Mouse (Mus musculus) MEL (cell line): ENCODE results near the gene Rbm38. TPM values are rescaled to one million over a fixed set of nuclear protein-coding genes. Genes with fewer than 3 reads are reported as not detected.

Experiments
- DNase-seq: peaks from one replicate; pipeline ENCODE4 v3.0.0; 2011; ENCODE audit warnings: low read depth, low spot score
- H3K27ac ChIP-seq: 2 replicates; pipeline ENCODE4 v1.5.1; 2012; ENCODE audit warnings: low read depth, mild to moderate bottlenecking, control low read depth, low read length, moderate library complexity; ENCODE audit not compliant: control insufficient read depth
- H3K27me3 ChIP-seq, 2 experiments: fragments of 150-350 bp in 1 of 2; sonication (generic) in 1 of 2; 2 replicates each; pipeline ENCODE4 v1.6.1; 2012; ENCODE audit warnings: low read length in 2 of 2, mild to moderate bottlenecking in 2 of 2, improper control_type of control experiment in 1 of 2, moderate library complexity in 1 of 2; ENCODE audit not compliant: insufficient read depth in 2 of 2, control insufficient read depth in 1 of 2
- H3K36me3 ChIP-seq, 2 experiments: 2 replicates each; pipeline ENCODE4 v1.6.1; 2012 to 2014; ENCODE audit warnings: low read length in 2 of 2, improper control_type of control experiment in 1 of 2, inconsistent platforms in 1 of 2, mild to moderate bottlenecking in 1 of 2; ENCODE audit not compliant: insufficient read depth in 2 of 2, control insufficient read depth in 1 of 2
- H3K4me1 ChIP-seq, 2 experiments: fragments of 150-350 bp in 1 of 2; sonication (generic) in 1 of 2; 2 replicates each; pipeline ENCODE4 v1.6.1; 2012; ENCODE audit warnings: low read length in 2 of 2, improper control_type of control experiment in 1 of 2, mild to moderate bottlenecking in 1 of 2; ENCODE audit not compliant: insufficient read depth in 2 of 2, control insufficient read depth in 1 of 2
- H3K4me3 ChIP-seq, 2 experiments: fragments of 150-350 bp in 1 of 2; sonication (generic) in 1 of 2; 2 replicates each; pipeline ENCODE4 v1.5.1; 2012; ENCODE audit warnings: low read depth in 2 of 2, low read length in 2 of 2, mild to moderate bottlenecking in 2 of 2, moderate library complexity in 2 of 2, control low read depth in 1 of 2, improper control_type of control experiment in 1 of 2; ENCODE audit not compliant: control insufficient read depth in 1 of 2, insufficient read depth in 1 of 2
- H3K79me2 ChIP-seq: 2 replicates; pipeline ENCODE4 v1.6.1; 2012; ENCODE audit warnings: mild to moderate bottlenecking, low read length, moderate library complexity; ENCODE audit not compliant: control insufficient read depth, poor library complexity, insufficient read depth
- H3K9ac ChIP-seq: 2 replicates; pipeline ENCODE4 v1.6.1; 2012; ENCODE audit warnings: low read depth, mild to moderate bottlenecking, control low read depth, low read length, moderate library complexity; ENCODE audit not compliant: control insufficient read depth, poor library complexity, severe bottlenecking
- H3K9me3 ChIP-seq: fragments of 150-350 bp; sonication (generic); replicated peaks from 2 replicates; pipeline ENCODE4 v1.6.1; 2012; ENCODE audit warnings: mild to moderate bottlenecking, low read length, improper control_type of control experiment, moderate library complexity; ENCODE audit not compliant: insufficient read depth
- BHLHE40 ChIP-seq: IDR thresholded peaks from 2 replicates; pipeline ENCODE4 v1.6.1; 2012; ENCODE audit warnings: low read depth, mild to moderate bottlenecking, inconsistent platforms, low read length, improper control_type of control experiment, borderline replicate concordance
- CHD1 ChIP-seq: IDR thresholded peaks from 2 replicates; pipeline ENCODE4 v1.6.1; 2012; ENCODE audit warnings: low read depth, mild to moderate bottlenecking, inconsistent platforms, low read length, improper control_type of control experiment
- CTCF ChIP-seq, 3 experiments: IDR thresholded peaks in 2 of 3; conservative IDR thresholded peaks in 1 of 3; 2 replicates each; pipeline ENCODE4 v1.5.1; 2011 to 2012; ENCODE audit warnings: low read length in 3 of 3, low read depth in 2 of 3, mild to moderate bottlenecking in 2 of 3, improper control_type of control experiment in 1 of 3, inconsistent platforms in 1 of 3, mixed read lengths in 1 of 3, moderate library complexity in 1 of 3; ENCODE audit not compliant: control insufficient read depth in 1 of 3, insufficient read depth in 1 of 3, poor library complexity in 1 of 3, severe bottlenecking in 1 of 3
- E2F4 ChIP-seq: IDR thresholded peaks from 2 replicates; pipeline ENCODE4 v1.6.1; 2011; ENCODE audit warnings: low read depth, low read length, improper control_type of control experiment, borderline replicate concordance
- ELF1 ChIP-seq: IDR thresholded peaks from 2 replicates; pipeline ENCODE4 v1.6.1; 2014; ENCODE audit warnings: low read depth, mild to moderate bottlenecking, inconsistent platforms, low read length, improper control_type of control experiment, moderate library complexity
- ETS1 ChIP-seq: IDR thresholded peaks from 2 replicates; pipeline ENCODE4 v1.6.1; 2012; ENCODE audit warnings: low read depth, mild to moderate bottlenecking, inconsistent platforms, low read length, improper control_type of control experiment, moderate library complexity
- GATA1 ChIP-seq: IDR thresholded peaks from 2 replicates; pipeline ENCODE4 v1.6.1; 2011; ENCODE audit warnings: low read depth, low read length, improper control_type of control experiment
- HCFC1 ChIP-seq: IDR thresholded peaks from 2 replicates; pipeline ENCODE4 v1.6.1; 2012; ENCODE audit warnings: low read depth, mild to moderate bottlenecking, inconsistent platforms, low read length, improper control_type of control experiment, moderate library complexity
- KAT2A ChIP-seq: conservative IDR thresholded peaks from 2 replicates; pipeline ENCODE4 v1.6.1; 2012; ENCODE audit warnings: low read depth, low read length, improper control_type of control experiment, inconsistent platforms
- MAFK ChIP-seq: IDR thresholded peaks from 2 replicates; pipeline ENCODE4 v1.6.1; 2011; ENCODE audit warnings: low read depth, mild to moderate bottlenecking, low read length, improper control_type of control experiment, borderline replicate concordance
- MAX ChIP-seq: IDR thresholded peaks from 2 replicates; pipeline ENCODE4 v1.6.1; 2011; ENCODE audit warnings: low read length, improper control_type of control experiment
- MEF2A ChIP-seq: IDR thresholded peaks from 2 replicates; pipeline ENCODE4 v1.6.1; 2014; ENCODE audit warnings: low read depth, mild to moderate bottlenecking, inconsistent platforms, low read length, improper control_type of control experiment; ENCODE audit not compliant: poor library complexity, insufficient replicate concordance, severe bottlenecking; ENCODE audit errors: extremely low read depth
- MYC ChIP-seq: IDR thresholded peaks from 2 replicates; pipeline ENCODE4 v1.6.1; 2011; ENCODE audit warnings: low read depth, mild to moderate bottlenecking, low read length, improper control_type of control experiment, moderate library complexity
- NRF1 ChIP-seq: IDR thresholded peaks from 2 replicates; pipeline ENCODE4 v1.6.1; 2014; ENCODE audit warnings: low read depth, mild to moderate bottlenecking, inconsistent platforms, low read length, improper control_type of control experiment, moderate library complexity; ENCODE audit not compliant: poor library complexity, insufficient read depth, severe bottlenecking
- POLR2A ChIP-seq, 2 experiments: IDR thresholded peaks; 2 replicates each; pipeline ENCODE4 v1.6.1; 2011 to 2012; ENCODE audit warnings: low read length in 2 of 2, mild to moderate bottlenecking in 2 of 2, control low read depth in 1 of 2, improper control_type of control experiment in 1 of 2, low read depth in 1 of 2, moderate library complexity in 1 of 2; ENCODE audit not compliant: control insufficient read depth in 1 of 2, insufficient read depth in 1 of 2, poor library complexity in 1 of 2
- POLR2AphosphoS2 ChIP-seq: IDR thresholded peaks from 2 replicates; pipeline ENCODE4 v1.6.1; 2011; ENCODE audit warnings: low read length, improper control_type of control experiment
- RAD21 ChIP-seq: IDR thresholded peaks from 2 replicates; pipeline ENCODE4 v1.6.1; 2011; ENCODE audit warnings: mild to moderate bottlenecking, low read depth, low read length, improper control_type of control experiment
- RCOR1 ChIP-seq: IDR thresholded peaks from 2 replicates; pipeline ENCODE4 v1.6.1; 2012; ENCODE audit warnings: low read depth, mild to moderate bottlenecking, inconsistent platforms, low read length, improper control_type of control experiment
- SIN3A ChIP-seq: IDR thresholded peaks from 2 replicates; pipeline ENCODE4 v1.6.1; 2012; ENCODE audit warnings: low read length, improper control_type of control experiment, inconsistent platforms
- TAL1 ChIP-seq: IDR thresholded peaks from 2 replicates; pipeline ENCODE4 v1.6.1; 2012; ENCODE audit warnings: mild to moderate bottlenecking, inconsistent platforms, low read length, moderate library complexity, mixed read lengths
- TBP ChIP-seq: IDR thresholded peaks from 2 replicates; pipeline ENCODE4 v1.8.0; 2011; ENCODE audit warnings: low read depth, low read length, improper control_type of control experiment
- TCF12 ChIP-seq: IDR thresholded peaks from 2 replicates; pipeline ENCODE4 v1.6.1; 2014; ENCODE audit warnings: low read depth, mild to moderate bottlenecking, inconsistent platforms, low read length, improper control_type of control experiment, moderate library complexity
- UBTF ChIP-seq: IDR thresholded peaks from 2 replicates; pipeline ENCODE4 v1.6.1; 2012; ENCODE audit warnings: low read depth, mild to moderate bottlenecking, inconsistent platforms, low read length, improper control_type of control experiment, moderate library complexity, borderline replicate concordance; ENCODE audit not compliant: insufficient read depth
- USF1 ChIP-seq: IDR thresholded peaks from 2 replicates; pipeline ENCODE4 v1.6.1; 2014; ENCODE audit warnings: low read depth, mild to moderate bottlenecking, inconsistent platforms, low read length, improper control_type of control experiment, moderate library complexity
- USF2 ChIP-seq, 2 experiments: IDR thresholded peaks; 2 replicates each; pipeline ENCODE4 v1.6.1; 2011 to 2012; ENCODE audit warnings: improper control_type of control experiment in 2 of 2, low read length in 2 of 2, borderline replicate concordance in 1 of 2, inconsistent platforms in 1 of 2, low read depth in 1 of 2, mild to moderate bottlenecking in 1 of 2; ENCODE audit not compliant: insufficient read depth in 1 of 2
- ZC3H11A ChIP-seq: IDR thresholded peaks from 2 replicates; pipeline ENCODE4 v1.6.1; 2012; ENCODE audit warnings: low read depth, mild to moderate bottlenecking, inconsistent platforms, low read length, improper control_type of control experiment
- ZKSCAN1 ChIP-seq: IDR thresholded peaks from 2 replicates; pipeline ENCODE4 v1.6.1; 2012; ENCODE audit warnings: low read depth, mild to moderate bottlenecking, inconsistent platforms, low read length, improper control_type of control experiment, moderate library complexity
- ZNF384 ChIP-seq: IDR thresholded peaks from 2 replicates; pipeline ENCODE4 v1.6.1; 2012; ENCODE audit warnings: low read depth, mild to moderate bottlenecking, inconsistent platforms, low read length, improper control_type of control experiment
- polyA plus RNA-seq, 2 experiments: library from polyadenylated mRNA; stranded (reverse) in 1 of 2; unstranded in 1 of 2; fragments of >175 nt in 1 of 2; fragments of >200 nt in 1 of 2; gene quantifications; 2 replicates each; pipeline versions ENCODE4 v1.2.1 to v1.2.4; 2012; ENCODE audit warnings: low replicate concordance in 2 of 2, low read depth in 1 of 2; ENCODE audit not compliant: insufficient read length in 2 of 2, insufficient read depth in 1 of 2, missing spikeins in 1 of 2
- total RNA-seq: library from RNA; depleted of rRNA; stranded (reverse); fragments of 300-350 nt; gene quantifications from 2 replicates; pipeline ENCODE4 v1.2.3, GENCODE M21; 2012

The Rbm38 gene
- total and polyA plus RNA-seq, 3 experiments, result 39.0 to 207 TPM; not detected in 1

- H3K36me3 ChIP-seq, result peaks cover 0 to 2% of the 10 kb centered on the region in 2 experiments; a peak in 1 of 4 replicates
- H3K4me1 ChIP-seq, result peaks cover 0 to 12% of the 10 kb centered on the region in 2 experiments; a peak in 2 of 4 replicates
- no peak for DNase-seq
- no peak overlapping the region for H3K9ac ChIP-seq
- H3K27ac ChIP-seq, result no peak overlapping the region
- no peak overlapping the region for H3K4me3 ChIP-seq
- H3K27me3 ChIP-seq, result no peaks in the 10 kb centered on the region
- H3K79me2 ChIP-seq, result no peaks in the 10 kb centered on the region
- no peaks in the 10 kb centered on the region for H3K9me3 ChIP-seq
- TF ChIP-seq TBP (no peak), POLR2AphosphoS2 (no peak), MEF2A (no peak), TAL1 (no peak), MAFK (no peak), KAT2A (no peak), ELF1 (no peak), HCFC1 (no peak), CHD1 (no peak), UBTF (no peak), E2F4 (no peak), BHLHE40 (no peak), CTCF (IDR thresholded peaks at IDR 0.05 in 2 of 3, conservative IDR thresholded peaks at IDR 0.05 in 1 of 3; ENCODE audit: control insufficient read depth in 1 of 3, insufficient read depth in 1 of 3, low read depth in 2 of 3, low read length in 3 of 3, poor library complexity in 1 of 3, severe bottlenecking in 1 of 3) (no peak), USF2 (IDR thresholded peaks at IDR 0.05; ENCODE audit: borderline replicate concordance in 1 of 2, insufficient read depth in 1 of 2, low read depth in 1 of 2, low read length in 2 of 2) (no peak)
- TF ChIP-seq, all 39 proteins: peak for 0
Measured at GRCm38 (mm10) chr2:172975159-172975558, 45.1 kb upstream of the Rbm38 start.

- Histone ChIP-seq H3K79me2 (no peaks in the 10 kb centered on the region), H3K36me3 (peaks cover 0 to 2% of the 10 kb centered on the region in 2 experiments; a peak in 1 of 4 replicates), H3K9me3 (no peaks in the 10 kb centered on the region), H3K4me1 (peaks cover 0 to 12% of the 10 kb centered on the region in 2 experiments; a peak in 2 of 4 replicates), H3K27ac (no peak overlapping the region), H3K27me3 (no peaks in the 10 kb centered on the region), H3K9ac (no peak overlapping the region), H3K4me3 (peak overlapping the region; percentile 7 to 12; a peak in 2 of 4 replicates)
- TF ChIP-seq USF1 (no peak), BHLHE40 (no peak), NRF1 (no peak), GATA1 (no peak), MEF2A (no peak), ZC3H11A (no peak), RAD21 (no peak), SIN3A (no peak), ZNF384 (no peak), RCOR1 (no peak), ETS1 (no peak), TAL1 (no peak), MYC (no peak), MAX (no peak), TCF12 (no peak), ZKSCAN1 (no peak), UBTF (no peak), POLR2A (IDR thresholded peaks at IDR 0.05; ENCODE audit: control insufficient read depth in 1 of 2, insufficient read depth in 1 of 2, low read depth in 1 of 2, low read length in 2 of 2, poor library complexity in 1 of 2) (no peak)
- peak; percentile 9 for DNase-seq
Measured at GRCm38 (mm10) chr2:172976661-172977238, 43.5 kb upstream of the Rbm38 start.
